24 mouse cellular contexts compared by ENCODE assay signal in the genomic region with DNA sequence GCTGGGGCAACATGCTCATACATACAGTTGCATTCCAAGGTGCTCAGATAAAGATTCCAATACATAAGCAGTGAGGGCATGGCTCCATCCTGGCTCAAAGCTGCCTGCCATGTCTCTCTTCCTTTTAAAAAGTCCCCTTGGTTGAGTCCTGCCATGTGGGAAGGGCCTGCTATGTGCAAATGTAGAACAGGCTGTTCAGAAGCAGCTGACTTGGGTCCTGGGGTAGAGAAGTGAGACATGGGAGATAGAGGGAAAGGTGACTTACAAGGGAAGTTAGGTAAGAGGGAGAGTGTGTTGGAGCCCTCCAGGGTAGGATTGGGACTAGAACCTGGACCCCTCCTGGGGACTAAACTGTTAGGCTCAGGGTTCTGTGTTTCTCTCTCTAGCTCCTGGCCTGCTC.
"Had no signal": no experiment of that assay in that cellular context is flagged by ENCODE, and none has a peak within 500 bp of the region (broad histone marks: within the 10 kb centered on the region; RNA-seq: fewer than 3 reads in every experiment).

No protein-coding gene starts in this region.

- H3K27ac ChIP-seq: kidney, embryonic 15.5 days; left cerebral cortex, adult 2 months; limb, embryonic 12.5 days; liver, embryonic 12.5 days; lung, embryonic 15.5 days; midbrain, embryonic 10.5 days; midbrain, embryonic 13.5 days; stomach, embryonic 15.5 days had no signal

- H3K9me3 ChIP-seq: kidney, embryonic 15.5 days; limb, embryonic 12.5 days; liver, embryonic 12.5 days; liver, embryonic 15.5 days; lung, embryonic 15.5 days; megakaryocyte, embryonic 14.5 days; midbrain, embryonic 10.5 days; midbrain, embryonic 13.5 days; stomach, embryonic 15.5 days had no signal

- DNase-seq: kidney, adult 8-10 months; kidney, postnatal 10 days; kidney, postnatal 36 days; layer of hippocampus, postnatal 36 days; liver; lung, adult 18-20 months; lung, postnatal 10 days; lung, postnatal 36 days; retina, postnatal 1 day; right cerebral cortex, postnatal 25 days; spleen, adult 18-20 months; thymus, postnatal 36 days had no signal

- H3K4me3 ChIP-seq: kidney, embryonic 15.5 days; left cerebral cortex, adult 2 months; limb, embryonic 12.5 days; liver, embryonic 12.5 days; liver, embryonic 15.5 days; lung, embryonic 15.5 days; midbrain, embryonic 13.5 days; myocyte; stomach, embryonic 15.5 days had no signal

- H3K4me2 ChIP-seq: kidney, embryonic 15.5 days; limb, embryonic 12.5 days; liver, embryonic 12.5 days; liver, embryonic 15.5 days; lung, embryonic 15.5 days; midbrain, embryonic 13.5 days; stomach, embryonic 15.5 days had no signal

- ATAC-seq: liver, embryonic 12.5 days; midbrain, embryonic 13.5 days; midbrain, embryonic 16.5 days had no signal

- H3K27me3 ChIP-seq: kidney, embryonic 15.5 days; limb, embryonic 12.5 days; liver, embryonic 12.5 days; liver, embryonic 15.5 days; lung, embryonic 15.5 days; megakaryocyte, embryonic 14.5 days; stomach, embryonic 15.5 days had no signal

- H3K9ac ChIP-seq: kidney, embryonic 15.5 days; limb, embryonic 12.5 days; liver, embryonic 12.5 days; liver, embryonic 15.5 days; lung, embryonic 15.5 days; stomach, embryonic 15.5 days had no signal
